Mouse (Mus musculus) megakaryocyte, embryonic 14.5 days (primary cell): Measurements from ENCODE around the gene Gm6020.

Experiments
- FLI1 ChIP-seq: IDR thresholded peaks from 2 replicates; pipeline ENCODE4 v1.6.1; 2012; ENCODE audit warnings: low read length, inconsistent platforms, mixed read lengths
- GATA1 ChIP-seq: IDR thresholded peaks from 3 replicates; pipeline ENCODE4 v1.6.1; 2012; ENCODE audit warnings: mixed read lengths, low read length, inconsistent platforms, borderline replicate concordance

DNA sequence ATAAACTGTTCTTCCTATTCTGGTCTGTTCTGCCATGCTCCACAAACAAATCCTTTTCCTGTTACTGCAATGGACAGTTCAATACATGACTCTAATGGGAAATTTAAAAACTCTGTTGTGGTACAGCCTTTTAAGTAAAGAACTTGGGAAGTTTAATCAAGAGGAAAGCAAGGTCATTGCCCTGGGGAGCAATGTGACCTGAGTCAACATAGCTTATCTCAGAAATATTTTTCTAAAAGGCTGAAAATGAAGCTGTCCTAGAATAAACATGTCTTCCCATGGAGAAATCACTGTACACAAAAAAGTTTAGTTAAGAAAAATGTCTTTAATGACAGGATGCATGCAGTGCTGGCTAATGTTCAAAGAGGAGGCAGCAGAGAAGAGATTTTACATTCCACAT is 45.0 kb upstream of the Gm6020 start:
- TF ChIP-seq GATA1 (no peak), FLI1 (no peak)
